Mouse (Mus musculus): ENCODE results near the gene Prm3.

DNA sequence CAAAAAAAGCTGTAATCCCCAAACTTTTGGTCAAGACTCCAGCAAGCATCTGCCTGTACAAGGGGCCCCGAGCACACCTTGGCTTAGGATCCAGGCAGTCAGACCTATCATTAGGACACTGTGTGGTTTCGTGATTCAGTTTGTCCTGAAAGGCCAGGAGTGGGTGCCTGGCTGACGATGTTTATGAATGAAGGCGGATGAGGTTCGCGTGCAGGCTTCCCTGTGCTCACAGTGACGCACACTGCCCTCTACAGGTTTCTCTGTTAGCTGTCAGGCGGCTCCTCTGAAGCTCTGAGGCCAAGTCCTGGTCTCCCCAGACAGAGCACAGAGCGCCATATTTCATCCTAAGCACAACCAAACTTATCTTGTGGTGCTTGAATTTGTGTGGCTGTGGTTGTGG is 4.4 kb downstream of the Prm3 start:
- peak; percentile 94 for TF ChIP-seq CTCF (conservative IDR thresholded peaks at IDR 0.05; ENCODE audit: insufficient read depth, insufficient read length, low read depth, low read length)
- TF ChIP-seq POLR2A (IDR thresholded peaks at IDR 0.05; ENCODE audit: low read depth, low read length), result no peak

Measured in kidney, adult 2 months (tissue).